Mouse (Mus musculus) erythroblast, adult 5-6 weeks (primary cell): ENCODE results near the gene Ovol2. TPM values are rescaled to one million over a fixed set of nuclear protein-coding genes. Genes with fewer than 3 reads are reported as not detected.
A peak's percentile ranks its signal among the peaks of the same experiment; 100 is the strongest.

Experiments
- ATAC-seq: replicated peaks from 2 replicates; pipeline ENCODE4 v1.8.0; 2016; ENCODE audit warnings: moderate number of reproducible peaks, mild to moderate bottlenecking, moderate TSS enrichment, inconsistent platforms; ENCODE audit not compliant: poor library complexity, low FRiP score, severe bottlenecking
- total RNA-seq, 2 experiments: library from RNA; stranded (forward) in 1 of 2; stranded (reverse) in 1 of 2; fragments of 150-400 nt in 1 of 2; fragments of 200-764, 138-1000 nt in 1 of 2; gene quantifications; 2 replicates each; pipeline versions ENCODE4 v1.2.3 to v1.2.4; 2015 to 2017; ENCODE audit warnings: low replicate concordance in 2 of 2

Gene Ovol2
- total RNA-seq, 2 experiments from 2014 or later: not detected

DNA sequence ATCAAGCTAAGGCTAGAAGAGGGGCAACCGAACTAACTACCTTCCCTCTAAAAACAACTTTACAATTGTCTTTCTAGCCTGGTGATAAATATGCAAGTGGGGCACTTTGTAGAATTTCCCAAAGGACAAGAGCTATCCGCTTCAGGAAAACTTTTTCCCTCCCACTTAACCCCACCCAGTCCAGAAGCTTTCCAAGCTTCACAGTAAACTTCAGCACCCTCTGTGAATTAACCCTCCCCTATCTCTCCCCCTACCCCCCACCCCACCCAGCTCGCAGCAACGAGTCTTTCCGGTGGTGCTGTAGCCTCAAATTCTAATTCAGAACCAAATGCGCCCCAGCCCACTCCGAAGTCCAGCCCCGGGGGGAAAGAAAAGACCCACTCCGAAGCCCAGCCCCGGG is 2.5 kb downstream of the Ovol2 start:
- ATAC-seq: no peak

DNA sequence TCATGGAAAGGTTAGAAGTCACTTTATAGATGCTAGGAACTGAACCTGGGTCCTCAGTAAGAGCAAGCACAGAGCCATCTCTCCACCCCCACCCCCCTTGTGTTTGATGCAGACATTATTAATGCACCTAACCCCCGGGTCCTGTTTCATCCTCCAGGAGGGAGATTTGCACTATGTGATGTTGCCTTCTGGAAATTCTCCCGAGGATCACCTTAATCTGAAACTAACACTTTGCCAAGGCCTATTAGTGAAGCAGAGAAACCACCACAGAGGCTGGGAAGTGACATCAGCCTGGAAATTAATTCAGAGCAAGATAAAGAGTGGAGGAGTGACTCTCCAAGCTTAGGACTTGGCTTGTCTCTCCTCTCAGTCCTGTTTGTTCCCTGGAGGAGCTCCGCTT is 7.7 kb downstream of the Ovol2 start:
- no peak for ATAC-seq

DNA sequence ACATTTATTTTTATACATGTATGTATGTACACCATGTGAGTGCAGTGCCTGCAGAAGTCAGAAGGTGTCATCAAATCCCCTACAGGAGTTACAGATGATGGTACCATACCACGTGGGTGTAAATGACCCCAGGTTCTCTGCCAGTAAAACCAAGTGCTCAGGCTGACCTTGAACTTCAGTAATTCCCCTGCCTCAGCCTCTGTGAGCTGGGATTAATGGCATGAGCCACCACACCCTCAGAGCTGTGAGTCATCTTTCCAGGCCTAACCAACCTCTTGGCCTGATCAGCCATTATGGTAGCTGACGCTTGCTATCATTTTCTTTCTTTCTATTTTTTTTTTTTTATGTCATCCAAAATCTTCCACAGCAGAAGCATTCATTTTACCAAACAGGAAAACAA is 20.6 kb downstream of the Ovol2 start:
- no peak for ATAC-seq

DNA sequence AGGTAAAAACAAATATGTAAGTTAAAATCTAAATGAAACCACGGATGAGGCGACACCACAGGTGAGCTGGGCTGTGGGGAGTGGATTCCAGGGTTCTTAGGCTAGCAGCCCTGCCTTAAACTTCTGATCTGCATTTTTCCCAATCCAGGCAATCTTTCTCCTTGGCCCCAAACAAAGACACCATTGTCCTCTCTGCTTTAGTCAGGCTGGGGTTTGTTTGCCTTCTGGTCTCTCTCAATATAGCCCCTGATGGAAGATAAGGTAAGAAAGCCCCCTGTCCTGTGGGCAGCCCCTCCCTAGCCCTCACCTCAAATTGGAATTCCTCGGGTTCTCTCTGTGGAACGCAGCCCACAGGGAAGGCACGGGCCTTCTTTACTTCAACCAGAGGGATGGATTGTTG is 21.7 kb downstream of the Ovol2 start:
- no peak for ATAC-seq

DNA sequence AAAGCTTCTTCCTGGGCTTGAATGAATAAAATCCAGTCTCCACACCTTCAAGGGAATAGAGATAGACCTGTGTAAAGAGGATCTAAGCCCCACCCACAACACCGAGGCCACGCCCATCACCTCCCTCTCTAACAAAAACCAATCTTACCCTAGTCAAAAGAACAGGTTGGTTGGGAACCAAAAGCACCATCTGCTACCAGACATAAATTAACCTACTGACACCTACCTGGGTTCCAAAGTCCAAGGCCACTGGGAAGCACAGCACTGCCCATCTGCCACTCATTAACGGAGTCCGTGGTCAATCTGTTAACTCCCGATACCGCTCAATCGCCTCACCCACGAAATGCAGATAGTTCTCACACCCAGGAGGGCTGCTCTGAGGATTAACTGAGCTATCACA is 23.4 kb downstream of the Ovol2 start:
- no peak for ATAC-seq

DNA sequence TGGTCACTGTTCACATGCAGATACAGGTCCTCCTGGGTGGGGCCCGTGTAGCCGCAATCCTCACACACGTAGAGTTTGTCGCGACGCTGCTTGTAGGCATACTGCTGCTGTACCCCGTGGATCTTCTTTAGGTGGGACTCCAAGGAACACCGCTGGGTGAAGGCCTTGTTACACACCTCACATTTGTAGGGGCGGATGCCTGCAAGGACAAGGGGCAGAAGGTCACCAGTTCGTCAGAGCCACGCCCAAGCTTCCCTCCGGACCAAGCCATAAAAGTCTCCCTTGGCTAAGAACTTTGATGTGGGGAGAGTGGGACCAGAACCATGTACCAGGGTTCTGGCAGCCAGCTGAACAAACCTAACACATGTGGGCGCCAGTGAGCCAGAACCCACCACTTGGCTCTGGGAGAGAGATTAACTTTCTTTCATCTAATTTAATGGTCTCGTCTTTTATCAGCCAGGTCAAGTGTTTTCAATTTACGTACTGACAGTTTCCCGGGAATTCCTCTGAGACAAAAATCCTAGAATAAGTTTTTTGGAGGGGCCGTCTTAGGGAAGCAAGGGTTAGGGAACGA is 26.1 kb downstream of the Ovol2 start:
- ATAC-seq: no peak

DNA sequence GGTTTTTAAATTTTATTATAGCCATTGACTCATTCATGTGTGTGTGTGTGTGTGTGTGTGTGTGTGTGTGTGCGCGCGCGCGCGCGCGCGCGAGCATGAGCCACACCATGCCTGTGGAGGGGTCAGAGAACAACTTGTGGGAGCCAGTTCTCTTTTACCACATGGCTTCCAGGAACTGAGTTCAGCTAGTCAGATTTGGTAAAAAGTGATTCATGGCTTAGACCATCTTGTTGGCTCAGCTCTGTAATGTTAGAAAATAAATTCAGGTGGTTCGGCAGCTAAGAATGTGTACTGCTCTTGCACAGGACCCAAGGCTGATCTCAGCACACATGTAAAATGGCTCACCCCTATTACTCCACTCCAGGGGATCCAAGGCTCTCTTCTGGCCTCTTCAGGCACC is 30.8 kb downstream of the Ovol2 start:
- no peak for ATAC-seq

DNA sequence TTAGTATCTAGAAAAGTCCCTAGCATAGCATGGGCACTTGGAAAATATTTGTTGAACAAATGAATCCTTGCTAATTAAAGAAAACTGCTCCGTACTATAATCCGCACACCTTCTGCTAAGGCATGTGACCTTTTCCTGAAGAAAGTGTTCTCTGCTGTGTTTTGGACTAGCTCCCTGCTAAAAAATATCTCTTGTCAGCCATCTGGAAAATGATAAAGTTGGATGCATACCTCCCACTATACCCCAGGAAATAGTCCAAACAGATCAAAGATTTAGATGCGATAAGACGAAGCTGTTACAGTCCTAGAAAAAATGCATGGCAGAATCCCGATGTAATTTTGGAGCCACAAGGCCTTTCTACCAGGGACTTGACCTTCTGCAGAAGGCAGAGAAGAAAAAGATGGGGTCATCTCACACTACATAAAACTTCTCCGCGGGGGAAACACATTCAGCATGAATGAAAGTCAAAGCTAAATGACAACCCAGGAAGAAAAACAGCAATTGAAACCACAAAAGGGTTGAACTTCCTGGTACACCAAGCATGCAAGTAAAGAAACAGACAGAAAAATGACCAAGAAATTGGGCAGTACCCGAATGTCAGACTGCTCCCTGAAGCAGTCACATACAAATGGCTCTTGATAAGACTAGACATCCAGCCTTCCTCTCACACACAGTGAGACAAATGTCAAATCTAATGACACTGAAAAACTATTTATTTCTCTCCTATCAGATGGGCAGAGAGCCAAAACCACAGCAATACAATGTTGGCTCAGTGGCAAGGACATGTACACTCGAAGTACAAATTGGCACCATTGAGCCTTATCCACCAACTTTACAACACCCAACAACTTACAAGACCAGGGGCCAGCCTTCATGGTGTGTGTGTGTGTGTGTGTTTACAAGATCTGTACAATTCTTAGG is 31.9 kb downstream of the Ovol2 start:
- no peak for ATAC-seq

DNA sequence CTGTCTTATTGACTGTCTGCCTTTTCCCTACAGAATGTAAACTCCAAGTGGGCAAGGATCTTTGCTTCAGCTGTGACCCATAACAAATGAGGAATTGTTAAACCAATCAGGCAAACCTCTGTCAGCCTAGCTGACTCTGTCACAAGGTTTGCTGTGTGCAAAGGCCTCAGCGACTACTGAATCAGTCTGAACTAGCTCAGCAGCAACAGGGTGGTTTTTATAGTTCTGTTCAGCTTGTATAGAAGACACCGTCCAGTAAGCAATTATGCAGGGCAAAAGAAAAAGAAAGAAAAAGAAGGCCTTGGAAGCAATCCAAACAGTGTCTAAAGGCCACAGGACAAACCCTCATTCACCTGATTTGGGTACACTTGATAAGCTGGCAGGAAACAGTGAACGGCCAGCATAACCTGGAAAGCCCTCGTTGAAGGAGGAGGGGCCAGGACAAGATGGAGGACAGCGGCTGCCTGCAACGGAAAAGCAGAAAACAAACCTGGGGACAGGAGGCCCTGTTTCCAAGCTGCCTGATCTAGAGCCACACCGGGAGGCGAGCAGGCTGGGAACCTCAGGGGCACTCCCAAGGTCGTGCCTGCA is 36.7 kb downstream of the Ovol2 start:
- no peak for ATAC-seq

DNA sequence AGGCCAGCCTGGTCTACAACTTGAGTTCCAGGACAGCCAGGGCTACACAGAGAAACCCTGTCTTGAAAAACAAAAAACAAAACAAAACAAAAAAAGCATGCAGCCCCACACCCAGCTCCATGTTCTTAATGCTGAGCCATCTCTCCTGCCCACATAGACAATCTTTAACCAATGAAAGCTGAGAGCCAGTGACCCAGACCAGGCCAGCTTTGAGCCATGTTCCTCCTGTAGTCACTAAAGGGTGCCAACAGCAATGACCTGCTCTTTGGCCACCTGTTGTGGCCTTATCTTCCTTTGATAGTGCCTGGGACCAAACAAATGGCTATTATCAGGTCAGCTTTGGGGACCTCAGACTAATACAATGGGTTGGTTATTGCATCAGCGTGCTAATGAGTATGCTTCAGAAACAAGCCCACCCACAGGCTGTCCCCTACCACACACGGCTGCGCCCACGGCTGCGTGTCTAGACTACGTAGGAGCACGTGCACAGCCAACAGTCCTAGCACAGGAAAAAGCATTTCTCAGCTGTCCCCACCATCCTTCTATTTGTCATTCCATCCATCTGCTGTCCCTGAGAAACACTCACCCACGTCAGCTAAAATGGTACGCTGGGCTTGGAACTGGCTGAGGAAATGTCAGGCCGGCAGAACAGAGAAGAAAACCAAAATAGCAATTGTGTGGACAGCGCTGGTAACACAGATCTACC is 40.2 kb downstream of the Ovol2 start:
- no peak for ATAC-seq

DNA sequence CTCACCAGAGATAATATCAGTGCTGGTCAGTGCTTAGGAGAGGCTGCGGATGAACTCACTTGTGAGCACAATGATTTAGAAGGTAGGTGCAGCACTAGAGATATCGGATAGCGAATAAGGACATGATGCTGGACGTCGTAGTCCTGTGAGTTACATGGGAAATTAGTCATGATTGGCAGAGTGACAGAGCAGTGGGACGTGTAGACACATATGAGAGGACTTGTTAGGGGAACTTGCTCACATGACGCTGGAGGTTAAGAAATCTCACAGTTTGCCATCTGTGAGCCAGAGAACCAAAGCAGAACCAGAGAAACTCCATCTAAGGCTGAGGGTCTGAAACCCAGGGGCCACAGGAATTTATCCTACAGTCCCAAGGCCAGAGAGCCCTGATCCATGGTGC is 41.6 kb downstream of the Ovol2 start:
- ATAC-seq: no peak

DNA sequence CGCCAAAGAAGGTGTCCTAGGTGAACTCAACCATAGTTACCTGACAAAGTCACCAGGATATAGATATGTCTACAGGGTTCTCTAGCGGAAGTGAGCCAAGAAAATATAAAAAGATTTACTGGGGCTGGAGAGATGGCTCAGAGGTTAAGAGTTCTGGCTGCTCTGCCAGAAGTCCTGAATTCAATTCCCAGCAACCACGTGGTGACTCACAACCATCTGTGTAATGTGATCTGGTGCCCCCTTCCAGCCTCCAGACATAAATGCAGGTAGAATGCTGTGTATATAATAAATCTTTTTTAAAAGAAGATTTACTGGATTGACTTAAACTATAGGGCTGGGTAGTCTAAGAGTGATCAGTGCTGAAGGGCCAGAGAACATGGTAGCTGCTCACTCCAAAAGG is 50.5 kb downstream of the Ovol2 start:
- ATAC-seq: no peak

DNA sequence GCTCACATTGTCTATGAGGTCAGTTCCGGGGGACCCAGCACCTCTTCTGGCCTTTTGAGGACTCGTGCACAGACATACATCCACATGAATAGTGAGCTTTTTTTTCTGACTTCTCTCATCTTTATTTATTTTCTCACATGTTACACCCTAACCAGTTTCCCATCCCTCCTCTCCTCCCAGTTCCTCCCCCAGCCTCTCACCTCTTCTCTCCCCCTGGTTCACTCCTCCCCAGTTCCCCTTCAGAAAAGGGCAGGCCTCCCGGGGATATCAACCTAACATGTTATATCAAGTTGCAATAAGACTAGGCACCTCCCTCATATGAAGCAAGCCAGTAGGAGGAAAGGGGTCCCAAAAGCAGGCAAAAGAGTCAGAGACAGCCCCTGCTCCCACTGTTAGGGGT is 51.4 kb downstream of the Ovol2 start:
- no peak for ATAC-seq

DNA sequence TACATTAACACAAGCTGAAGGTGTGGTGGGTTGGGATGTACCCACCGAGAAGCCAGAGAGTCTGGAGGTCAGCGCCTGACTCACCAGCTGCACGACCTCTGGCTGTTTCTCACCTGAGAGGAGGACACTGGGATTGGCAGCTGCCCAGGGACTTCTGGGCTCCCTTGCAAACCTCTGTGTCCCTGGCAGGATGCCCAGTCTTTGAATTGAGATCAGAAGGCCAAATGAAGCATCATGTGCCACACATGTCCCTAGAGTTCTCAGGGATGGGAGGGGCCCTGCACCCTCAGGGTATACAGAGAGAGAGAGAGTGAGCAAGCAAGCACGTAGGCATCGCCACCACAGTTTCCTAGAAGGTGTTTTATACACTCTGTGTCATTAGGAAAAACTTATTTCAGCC is 52.2 kb downstream of the Ovol2 start:
- ATAC-seq: no peak

DNA sequence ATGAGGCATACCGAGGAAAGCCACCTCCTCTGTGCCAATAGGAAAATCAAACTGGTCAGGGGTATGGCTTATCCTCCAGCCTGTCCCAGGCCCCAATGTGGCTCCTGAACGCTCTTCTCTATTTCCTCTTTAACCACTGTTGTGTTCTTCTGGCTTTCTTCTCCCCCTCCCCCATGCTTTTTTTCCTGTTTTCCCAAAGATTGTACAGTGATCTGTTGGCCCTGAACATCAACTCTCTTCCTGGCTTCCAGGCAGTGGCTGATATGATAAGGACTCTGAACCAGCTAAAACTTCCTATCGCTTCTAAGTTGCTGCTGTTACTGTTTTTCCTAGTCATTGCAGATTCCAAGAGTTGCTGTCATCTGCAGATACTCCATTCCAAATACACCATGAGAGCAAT is 55.1 kb downstream of the Ovol2 start:
- no peak for ATAC-seq

DNA sequence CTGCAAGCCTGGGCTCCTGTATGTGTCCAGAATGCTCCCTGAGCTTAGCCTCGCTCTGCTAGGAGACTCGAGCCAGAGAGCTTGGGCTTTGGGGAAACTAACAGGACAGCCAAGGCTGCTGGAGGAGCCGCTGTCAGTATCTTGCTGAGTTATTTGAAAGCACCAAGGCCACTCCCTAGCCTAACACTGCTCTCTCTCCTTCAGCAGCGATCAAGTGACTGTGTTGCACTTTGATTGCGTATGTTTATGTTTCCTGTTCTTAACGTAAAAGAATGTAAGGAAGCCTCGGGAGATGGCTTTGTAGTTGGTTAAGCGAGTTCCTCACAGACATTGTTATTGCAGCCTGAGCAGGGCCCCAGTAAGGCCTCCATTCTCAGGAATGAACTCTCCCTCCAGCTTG is 57.2 kb downstream of the Ovol2 start:
- ATAC-seq: no peak

DNA sequence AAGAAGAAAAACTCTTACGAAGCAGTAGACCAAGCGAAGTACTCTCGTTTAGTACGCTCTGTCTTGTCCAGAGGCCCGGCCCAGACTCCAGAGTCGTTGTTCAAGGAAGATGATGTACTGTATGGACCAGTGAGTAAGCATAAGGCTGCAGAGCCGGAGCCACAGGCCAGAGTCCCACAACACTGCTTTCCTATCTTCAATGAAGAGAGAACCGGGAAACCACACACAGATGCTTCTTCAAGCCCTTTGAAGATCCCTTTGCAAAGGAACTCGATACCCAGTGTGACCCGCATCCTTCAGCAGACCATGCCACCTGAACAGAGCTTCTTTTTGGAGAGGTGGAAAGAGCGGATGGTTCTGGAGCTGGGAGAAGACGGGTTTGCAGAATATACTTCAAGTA is 59.9 kb downstream of the Ovol2 start:
- no peak for ATAC-seq

DNA sequence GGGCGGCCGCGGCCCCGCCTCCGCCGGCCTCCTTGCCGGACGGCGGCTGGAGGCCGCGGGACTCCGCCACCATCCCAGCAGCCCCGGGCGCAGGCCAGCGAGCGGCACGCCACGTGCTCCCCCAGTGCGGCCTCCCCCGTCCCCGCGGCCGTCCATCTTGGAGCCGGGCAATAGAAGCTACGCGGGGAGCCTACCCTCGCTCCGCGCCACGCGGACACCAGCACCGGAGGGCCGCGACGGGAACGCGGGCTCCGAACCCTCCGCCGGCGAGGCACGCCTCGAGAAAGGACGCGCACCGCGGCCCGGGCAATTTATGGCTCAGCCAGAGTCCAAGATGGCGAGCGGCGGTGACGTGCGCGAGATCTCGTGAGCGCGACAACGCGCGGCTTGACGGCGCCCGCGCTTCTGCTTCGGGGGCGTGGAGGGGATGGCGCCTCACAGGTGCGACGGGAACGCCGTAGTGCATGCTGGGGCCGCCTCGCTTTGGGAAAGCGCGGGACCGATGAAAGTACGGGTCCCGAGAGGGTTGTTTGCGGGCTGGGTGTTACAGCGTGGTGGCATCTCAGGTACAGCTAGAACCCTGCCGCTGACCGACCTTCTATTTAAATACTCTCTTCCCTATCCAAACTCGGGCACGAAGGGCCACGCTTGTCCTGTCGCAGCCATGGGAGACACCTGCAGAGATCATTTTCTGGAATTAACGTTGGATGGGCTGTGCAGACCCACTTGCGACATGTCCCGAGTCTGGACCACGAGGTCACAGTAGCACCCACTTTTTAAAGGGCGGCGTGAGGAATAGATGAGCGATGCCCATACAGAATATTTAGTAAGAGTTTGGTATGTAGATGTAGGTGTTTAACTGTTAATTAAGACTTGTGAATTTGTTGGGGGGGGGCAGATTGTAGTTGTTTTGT is 61.2 kb downstream of the Ovol2 start, which contains the start of the genes Mgme1 and Snx5:
TSS of gene Mgme1 (plus strand) at position 157 of the 914 bp plus-strand sequence.
TSS of gene Snx5 (minus strand) at position 400 of the 914 bp plus-strand sequence.
- ATAC-seq: peak; percentile 94

DNA sequence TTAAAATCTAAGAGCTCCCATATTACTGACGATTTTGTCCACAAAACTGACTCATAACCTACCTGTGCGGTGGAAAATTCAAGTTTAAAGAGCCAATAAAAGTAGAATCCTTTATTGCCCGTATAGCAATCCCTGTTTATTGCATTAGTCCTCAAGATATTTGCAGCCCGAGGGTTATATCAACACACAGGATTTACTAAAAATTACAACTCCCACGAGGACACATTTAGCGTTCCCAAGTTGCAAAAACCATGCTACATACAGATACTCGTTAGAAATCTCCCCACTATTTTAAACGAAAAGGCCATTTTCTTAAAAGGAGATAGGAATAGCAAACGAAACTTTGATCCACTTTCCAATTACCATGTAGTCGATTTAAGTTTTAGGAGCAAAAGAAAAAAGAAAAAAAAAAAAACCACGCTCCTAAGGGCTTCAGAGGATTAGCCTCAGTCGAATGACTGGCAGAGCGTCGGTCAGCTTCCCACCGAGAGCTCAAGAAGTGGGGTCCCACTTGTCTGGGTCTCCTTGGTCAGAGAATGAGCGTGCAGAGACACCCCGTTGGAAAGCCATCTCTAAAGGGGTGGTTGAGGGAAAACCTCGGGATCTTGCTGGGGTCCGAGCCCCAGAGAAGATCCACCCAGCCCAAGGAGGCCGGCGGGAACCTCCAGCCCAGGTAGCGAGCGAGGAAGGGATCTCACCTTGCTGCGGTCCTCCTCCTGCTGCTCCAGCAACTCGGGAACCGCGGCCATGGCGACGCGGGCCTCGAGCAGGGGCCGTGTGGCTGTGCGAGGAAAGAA is 62.1 kb downstream of the Ovol2 start:
- ATAC-seq: peak; percentile 23
